Comparison of ENCODE assay signal across 8 mouse cellular contexts in the genomic region with DNA sequence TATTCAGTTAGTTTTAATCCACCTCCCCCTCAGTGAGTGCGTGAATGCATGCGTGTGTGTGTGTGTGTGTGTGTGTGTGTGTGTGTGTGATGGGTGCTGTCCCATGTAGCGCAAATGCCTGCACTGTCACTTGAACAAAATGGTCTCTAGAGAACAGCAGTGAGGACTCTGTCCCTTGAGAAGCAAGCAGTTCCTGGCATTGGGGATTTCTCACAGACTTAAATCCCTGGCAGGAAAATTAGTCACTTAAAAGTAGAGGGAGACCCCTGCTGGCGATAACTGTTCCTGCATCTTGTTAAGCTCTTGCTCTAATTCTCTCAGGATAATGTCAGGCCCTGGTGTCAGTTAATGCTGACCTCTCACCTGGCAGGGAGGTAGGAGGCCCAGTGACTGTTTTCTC. TPM values are rescaled to one million over a fixed set of nuclear protein-coding genes. Genes with fewer than 3 reads are reported as not detected.
DNase-seq lines count a peak whose midpoint lies in the region; ATAC-seq and TF ChIP-seq lines count a peak whose summit lies in the region.

No protein-coding gene starts in this region.

- TF ChIP-seq POLR2A in liver, adult 2 months (IDR thresholded peaks at IDR 0.05; ENCODE audit: extremely low read depth, insufficient read depth, low read length), result no peak

- 0 out of 2 replicates have a peak, but pooled peaks cover 4% of the 10 kb centered on the region for H3K4me1 ChIP-seq in kidney, postnatal 0 days (replicated peaks; ENCODE audit: insufficient read depth, low read length)
- no peaks in the 10 kb centered on the region for H3K4me1 ChIP-seq in liver, adult 2 months (ENCODE audit: control insufficient read depth, insufficient read depth, low read length)
- H3K4me1 ChIP-seq in neural tube, embryonic 11.5 days (ENCODE audit: control insufficient read depth, insufficient read depth, low read length), result peaks cover 15% of the 10 kb centered on the region

- no peaks in the 10 kb centered on the region for H3K79me2 ChIP-seq in C2C12 (ENCODE audit: control insufficient read depth, insufficient read depth)
- H3K79me2 ChIP-seq in liver, adult 2 months (ENCODE audit: control insufficient read depth, insufficient read depth, low read length), result no peaks in the 10 kb centered on the region

- peak; percentile 80 for ATAC-seq in common myeloid progenitor, adult 5-6 weeks (replicated peaks; ENCODE audit: low read depth, poor library complexity, severe bottlenecking)
- ATAC-seq in kidney, postnatal 0 days (replicated peaks; ENCODE audit: low FRiP score, low read depth), result peak; percentile 38; the same call in 1 of the 2 replicates
- ATAC-seq in neural tube, embryonic 11.5 days (ENCODE audit: insufficient read depth, low FRiP score, low TSS enrichment), result no peak

- DNase-seq in adipocyte (ENCODE audit: low spot score), result peak; percentile 91
- DNase-seq in gastrocnemius, postnatal 10 days, result peak; percentile 78
- DNase-seq in kidney, postnatal 0 days (ENCODE audit: low spot score), result peak; percentile 94
- peak; percentile 76 for DNase-seq in liver, adult 2 months (ENCODE audit: extremely low read depth, low read depth, low spot score)
- peak; percentile 83 for DNase-seq in neural tube, embryonic 11.5 days (ENCODE audit: low spot score)
- DNase-seq in thymus, postnatal 10 days (ENCODE audit: low spot score in 2 of 2), result peak; percentile 10 to 65

- no peak overlapping the region for H3K27ac ChIP-seq in kidney, postnatal 0 days
- H3K27ac ChIP-seq in liver, adult 2 months (replicated peaks; ENCODE audit: insufficient read depth, low read depth, low read length), result no peak overlapping the region
- no peak overlapping the region for H3K27ac ChIP-seq in neural tube, embryonic 11.5 days (ENCODE audit: low read depth, low read length)

- H3K79me3 ChIP-seq in C2C12 (ENCODE audit: low read depth), result no peaks in the 10 kb centered on the region

- H3K4me2 ChIP-seq in kidney, postnatal 0 days (ENCODE audit: low read length), result no peak overlapping the region
- no peak overlapping the region for H3K4me2 ChIP-seq in neural tube, embryonic 11.5 days (ENCODE audit: low read depth)

- WGBS in kidney, postnatal 0 days, result 42% methylated on average over 4 of the region's 4 CpGs
- 67% methylated on average over 4 of the region's 4 CpGs for WGBS in liver, adult 2 months
- 37% methylated on average over 4 of the region's 4 CpGs for WGBS in neural tube, embryonic 11.5 days

- no peaks in the 10 kb centered on the region for H3K27me3 ChIP-seq in C2C12 (ENCODE audit: control insufficient read depth, insufficient read depth, insufficient read length)
- H3K27me3 ChIP-seq in kidney, postnatal 0 days (ENCODE audit: insufficient read depth, low read length), result no peaks in the 10 kb centered on the region
- H3K27me3 ChIP-seq in liver, adult 2 months (ENCODE audit: control insufficient read depth, insufficient read depth, low read length), result no peaks in the 10 kb centered on the region
- no peaks in the 10 kb centered on the region for H3K27me3 ChIP-seq in neural tube, embryonic 11.5 days (ENCODE audit: control insufficient read depth, insufficient read depth, low read length)

- no peaks in the 10 kb centered on the region for H3K9me3 ChIP-seq in kidney, postnatal 0 days (replicated peaks; ENCODE audit: low read length)
- no peaks in the 10 kb centered on the region for H3K9me3 ChIP-seq in neural tube, embryonic 11.5 days (ENCODE audit: control insufficient read depth, low read length)

- H3K36me3 ChIP-seq in C2C12 (ENCODE audit: control insufficient read depth, insufficient read depth), result peaks cover 5% of the 10 kb centered on the region
- H3K36me3 ChIP-seq in kidney, postnatal 0 days (ENCODE audit: insufficient read depth, low read length), result 0 out of 2 replicates have a peak, but pooled peaks cover 8% of the 10 kb centered on the region
- H3K36me3 ChIP-seq in liver, adult 2 months (ENCODE audit: control insufficient read depth, insufficient read depth, low read length), result peaks cover 2% of the 10 kb centered on the region; the same call in 1 of the 2 replicates
- no peaks in the 10 kb centered on the region for H3K36me3 ChIP-seq in neural tube, embryonic 11.5 days (ENCODE audit: control insufficient read depth, insufficient read depth, low read length)

- no peak overlapping the region for H3K4me3 ChIP-seq in C2C12 (ENCODE audit: insufficient read depth, poor library complexity, severe bottlenecking)
- H3K4me3 ChIP-seq in kidney, postnatal 0 days (replicated peaks; ENCODE audit: low read depth, low read length), result no peak overlapping the region
- H3K4me3 ChIP-seq in liver, adult 2 months (ENCODE audit: insufficient read depth, low read depth, low read length), result no peak overlapping the region
- no peak overlapping the region for H3K4me3 ChIP-seq in neural tube, embryonic 11.5 days (ENCODE audit: low read depth, low read length)

- H3K9ac ChIP-seq in kidney, postnatal 0 days (ENCODE audit: low read depth, low read length), result no peak overlapping the region
- H3K9ac ChIP-seq in liver, adult 2 months (ENCODE audit: low read depth, low read length), result no peak overlapping the region
- H3K9ac ChIP-seq in neural tube, embryonic 11.5 days (ENCODE audit: low read length), result no peak overlapping the region

- no peak overlapping the region for H3ac ChIP-seq in C2C12 (ENCODE audit: control insufficient read depth, insufficient read length, low read depth)

- TF ChIP-seq CTCF in C2C12 (IDR thresholded peaks at IDR 0.05; ENCODE audit: control insufficient read depth, insufficient read depth, insufficient read length), result peak; percentile 19
- TF ChIP-seq CTCF in kidney, postnatal 0 days (IDR thresholded peaks at IDR 0.05; ENCODE audit: low read depth), result peak; percentile 89
- peak; percentile 58 for TF ChIP-seq CTCF in liver, adult 2 months (IDR thresholded peaks at IDR 0.05; ENCODE audit: low read depth, low read length)

TF ChIP-seq in C2C12, 6 proteins besides CTCF, POLR2A, EP300 and RAD21:
- no peak for TF ChIP-seq MYOD1 (IDR thresholded peaks at IDR 0.05; ENCODE audit: control insufficient read depth, insufficient read length, low read depth)
- no peak for TF ChIP-seq FOSL1 (IDR thresholded peaks at IDR 0.05; ENCODE audit: insufficient read depth, low read length, poor library complexity, severe bottlenecking)
- no peak for TF ChIP-seq MAX (IDR thresholded peaks at IDR 0.05)

RNA-seq across cellular contexts. Expression of gene Ext2, which starts 36.2 kb away (rescaled TPM):
- 73.2 TPM for polyA plus RNA-seq in C2C12 (2012; fragmentation: generic; extraction: Trizol)
- total RNA-seq in common myeloid progenitor, adult 5-6 weeks (2017), result 25.9 and 28.7 TPM in 2 replicates
- total RNA-seq in gastrocnemius, postnatal 10 days (2021), result 10 to 100 TPM; 41.0 to 52.8 TPM
- 109 and 111 TPM in 2 replicates for polyA plus RNA-seq in kidney, postnatal 0 days (2015; fragmentation: Nextera tagmentation; extraction: Ambion mirVana)
- total RNA-seq in liver, adult 2 months (2014; rRNA removed), result 14.1 and 21.5 TPM in 2 replicates
- polyA plus RNA-seq in liver, adult 2 months (2012; rRNA removed), result 19.1 and 21.6 TPM in 2 replicates
- polyA plus RNA-seq in neural tube, embryonic 11.5 days (2014; fragmentation: Nextera tagmentation; extraction: Ambion mirVana), result 73.6 and 77.0 TPM in 2 replicates

Comparison
In these comparisons a context has a peak if more than half of its experiments do, and no peak if none do; other contexts are left out.
1. CTCF ChIP-seq: peak in every context shown above with its lines; median percentile 89 in kidney, postnatal 0 days; 58 in liver, adult 2 months; 19 in C2C12.
2. DNase-seq: peak in every context shown above with its lines; median percentile 94 in kidney, postnatal 0 days; 91 in adipocyte; 83 in neural tube, embryonic 11.5 days; 78 in gastrocnemius, postnatal 10 days; 76 in liver, adult 2 months; 38 in thymus, postnatal 10 days.